Mouse (Mus musculus) retina, adult 2 months (tissue): ENCODE data around the gene Nsd1.
A peak's percentile ranks its signal among the peaks of the same experiment; 100 is the strongest.

Experiments
- DNase-seq: peaks from one replicate; pipeline ENCODE4 v3.0.0-alpha.2; 2012; ENCODE audit warnings: low read depth, low spot score

The Nsd1 gene

GRCm38 (mm10) chr13:55329109-55329682 lies 119.6 kb downstream of the Nsd1 start:
- no peak for DNase-seq

GRCm38 (mm10) chr13:55329683-55330566 lies 120.3 kb downstream of the Nsd1 start, which contains the start of gene Mxd3:
TSS of gene Mxd3 (minus strand) at chr13:55329823.
- DNase-seq = peak; percentile 26

GRCm38 (mm10) chr13:55330567-55331400 lies 121.2 kb downstream of the Nsd1 start:
- no peak for DNase-seq

GRCm38 (mm10) chr13:55332331-55332730 lies 122.7 kb downstream of the Nsd1 start:
- no peak for DNase-seq

GRCm38 (mm10) chr13:55335701-55336100 lies 126.1 kb downstream of the Nsd1 start:
- DNase-seq = no peak

- no peak for DNase-seq
Measured at GRCm38 (mm10) chr13:55337341-55337975, 127.9 kb downstream of the Nsd1 start.

- DNase-seq = no peak
Measured at GRCm38 (mm10) chr13:55338131-55339054, 128.8 kb downstream of the Nsd1 start.

- DNase-seq = no peak
Measured at GRCm38 (mm10) chr13:55339259-55339658, 129.7 kb downstream of the Nsd1 start.

- no peak for DNase-seq
Measured at GRCm38 (mm10) chr13:55342469-55342868, 132.9 kb downstream of the Nsd1 start.

GRCm38 (mm10) chr13:55344286-55344685 lies 134.7 kb downstream of the Nsd1 start:
- no peak for DNase-seq

GRCm38 (mm10) chr13:55346745-55347144 lies 137.2 kb downstream of the Nsd1 start:
- no peak for DNase-seq

GRCm38 (mm10) chr13:55361145-55361544 lies 151.6 kb downstream of the Nsd1 start:
- DNase-seq = no peak

- no peak for DNase-seq
Measured at GRCm38 (mm10) chr13:55361974-55362452, 152.4 kb downstream of the Nsd1 start.

GRCm38 (mm10) chr13:55362453-55363060 lies 153.0 kb downstream of the Nsd1 start, which contains the start of gene Lman2:
TSS of gene Lman2 (minus strand) at chr13:55362783.
- peak; percentile 94 for DNase-seq
